Mouse (Mus musculus) liver (tissue): ENCODE data around the gene Mrps33.

Source experiments
- DNase-seq: peaks from one replicate; pipeline ENCODE4 v3.0.0-alpha.2; 2020; ENCODE audit warnings: mixed read lengths

Mrps33 gene

GRCm38 (mm10) chr6:39778506-39778905 lies 32.3 kb downstream of the Mrps33 start:
- DNase-seq, result no peak

DNA sequence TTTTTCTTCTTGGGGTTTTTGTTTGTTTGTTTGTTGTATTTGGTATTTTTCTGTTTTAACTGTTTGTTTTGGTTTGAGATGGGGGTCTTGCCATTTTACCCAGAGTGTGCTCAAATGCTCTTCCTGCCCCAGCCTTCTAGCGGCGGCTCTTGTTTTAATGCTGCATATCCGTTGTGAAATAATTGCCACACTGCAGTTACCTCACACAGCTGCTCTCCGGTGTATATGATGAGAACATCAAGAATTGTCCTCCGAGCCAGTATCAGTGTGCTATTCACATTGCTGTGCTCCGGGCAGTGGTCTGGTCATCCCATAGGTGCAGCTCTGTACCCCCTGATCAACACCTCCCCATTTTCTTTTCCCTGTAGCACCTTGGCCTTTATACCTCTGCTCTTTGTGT lies 34.5 kb downstream of the Mrps33 start:
- no peak for DNase-seq

- no peak for DNase-seq
These were observed 35.8 kb downstream of the Mrps33 start for GRCm38 (mm10) chr6:39775029-39775428.

DNA sequence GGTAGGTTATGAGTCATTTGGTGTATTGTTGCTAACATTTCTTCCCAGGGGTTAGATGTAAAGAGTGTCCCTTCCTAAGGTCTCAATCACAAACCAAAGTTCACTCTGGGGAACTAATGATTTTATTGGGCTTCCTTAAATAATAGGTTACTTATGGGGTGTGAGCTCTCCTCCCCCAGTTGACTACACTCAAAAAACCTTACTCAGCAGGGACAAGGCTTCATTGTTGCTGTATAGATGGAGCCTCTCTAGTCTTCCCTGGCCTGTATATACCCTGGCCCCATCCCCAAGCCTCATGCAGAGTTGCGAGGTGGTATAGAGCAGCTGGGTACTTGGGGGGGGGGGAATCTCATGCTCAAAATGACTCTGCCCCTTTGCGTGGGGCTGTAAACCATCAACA lies 53.6 kb downstream of the Mrps33 start:
- no peak for DNase-seq
